Mouse (Mus musculus) heart, embryonic 11.5 days (tissue): ENCODE data around the gene Ttyh2. TPM values are rescaled to one million over a fixed set of nuclear protein-coding genes. Genes with fewer than 3 reads are reported as not detected.
A peak's percentile ranks its signal among the peaks of the same experiment; 100 is the strongest.

Experiments used
- ATAC-seq: fragments of 200-750 bp; cut with Nextera tagmentation; replicated peaks from 2 replicates; pipeline ENCODE4 v1.8.0; 2017; ENCODE audit warnings: moderate library complexity; ENCODE audit not compliant: insufficient number of reproducible peaks, low FRiP score, low TSS enrichment
- H3K27ac ChIP-seq: fragments of 300-500 bp; sonication (generic); 2 replicates; pipeline ENCODE4 v1.5.1; 2014; ENCODE audit warnings: mild to moderate bottlenecking, low read depth, low read length
- H3K27me3 ChIP-seq: fragments of 300-500 bp; sonication (generic); 2 replicates; pipeline ENCODE4 v1.6.1; 2014; ENCODE audit warnings: mild to moderate bottlenecking, low read length, mixed read lengths; ENCODE audit not compliant: control insufficient read depth, insufficient read depth
- H3K36me3 ChIP-seq: fragments of 300-500 bp; sonication (generic); 2 replicates; pipeline ENCODE4 v1.6.1; 2014; ENCODE audit warnings: mild to moderate bottlenecking, low read length, moderate library complexity, mixed read lengths; ENCODE audit not compliant: control insufficient read depth, insufficient read depth
- H3K4me1 ChIP-seq: fragments of 300-500 bp; sonication (generic); 2 replicates; pipeline ENCODE4 v1.6.1; 2014; ENCODE audit warnings: low read length; ENCODE audit not compliant: control insufficient read depth, insufficient read depth
- H3K4me2 ChIP-seq: fragments of 300-500 bp; sonication (generic); 2 replicates; pipeline ENCODE4 v1.6.1; 2014; ENCODE audit warnings: mild to moderate bottlenecking, moderate library complexity
- H3K4me3 ChIP-seq: fragments of 300-500 bp; sonication (generic); 2 replicates; pipeline ENCODE4 v1.5.1; 2014; ENCODE audit warnings: low read depth, low read length
- H3K9ac ChIP-seq: fragments of 300-500 bp; sonication (generic); 2 replicates; pipeline ENCODE4 v1.6.1; 2014; ENCODE audit warnings: mild to moderate bottlenecking, low read depth, low read length, moderate library complexity
- H3K9me3 ChIP-seq: fragments of 300-500 bp; sonication (generic); replicated peaks from 2 replicates; pipeline ENCODE4 v1.6.1; 2016; ENCODE audit warnings: low read length; ENCODE audit not compliant: control insufficient read depth
- WGBS: fragments of 180-500 bp; shearing (Covaris S2); extraction: QIAGEN DNeasy Blood & Tissue Kit; methylation state at CpG from one replicate; pipeline ENCODE4 v1.1.7; 2014; ENCODE audit not compliant: insufficient replicate concordance; 5-methylcytosine and 5-hydroxymethylcytosine counted together
- polyA plus RNA-seq: library from polyadenylated mRNA; unstranded; fragments of >200 nt; fragmentation: Nextera tagmentation; extraction: Ambion mirVana; gene quantifications from 2 replicates; pipeline ENCODE4 v1.2.1, GENCODE M21; 2014

Ttyh2 gene
- polyA plus RNA-seq, 1 experiment from 2014 or later = 5.1 TPM

GRCm38 (mm10) chr11:114714526-114714925 lies 39.3 kb downstream of the Ttyh2 start:
- H3K27ac ChIP-seq = no peak overlapping the region
- H3K9ac ChIP-seq = no peak overlapping the region
- H3K4me1 ChIP-seq = no peaks in the 10 kb centered on the region
- no peaks in the 10 kb centered on the region for H3K27me3 ChIP-seq
- H3K4me3 ChIP-seq = no peak overlapping the region
- 84% methylated on average over 6 of the region's 6 CpGs for WGBS
- no peaks in the 10 kb centered on the region for H3K36me3 ChIP-seq
- no peak for ATAC-seq
- no peak overlapping the region for H3K4me2 ChIP-seq
- no peaks in the 10 kb centered on the region for H3K9me3 ChIP-seq

- Histone ChIP-seq H3K9ac (no peak overlapping the region), H3K4me2 (no peak overlapping the region), H3K27ac (no peak overlapping the region), H3K36me3 (no peaks in the 10 kb centered on the region), H3K9me3 (no peaks in the 10 kb centered on the region), H3K27me3 (no peaks in the 10 kb centered on the region), H3K4me3 (no peak overlapping the region), H3K4me1 (no peaks in the 10 kb centered on the region)
- WGBS = 73% methylated on average over 7 of the region's 7 CpGs
- ATAC-seq = no peak
Observed at GRCm38 (mm10) chr11:114715531-114715930, 40.3 kb downstream of the Ttyh2 start.

- no peak for ATAC-seq
- Histone ChIP-seq H3K9me3 (no peaks in the 10 kb centered on the region), H3K36me3 (no peaks in the 10 kb centered on the region), H3K27ac (no peak overlapping the region), H3K9ac (no peak overlapping the region), H3K27me3 (no peaks in the 10 kb centered on the region), H3K4me1 (no peaks in the 10 kb centered on the region; the same call in 1 of the 2 replicates), H3K4me2 (no peak overlapping the region), H3K4me3 (no peak overlapping the region)
- WGBS = 85% methylated on average over 10 of the region's 10 CpGs
Observed at GRCm38 (mm10) chr11:114720535-114720934, 45.3 kb downstream of the Ttyh2 start.

DNA sequence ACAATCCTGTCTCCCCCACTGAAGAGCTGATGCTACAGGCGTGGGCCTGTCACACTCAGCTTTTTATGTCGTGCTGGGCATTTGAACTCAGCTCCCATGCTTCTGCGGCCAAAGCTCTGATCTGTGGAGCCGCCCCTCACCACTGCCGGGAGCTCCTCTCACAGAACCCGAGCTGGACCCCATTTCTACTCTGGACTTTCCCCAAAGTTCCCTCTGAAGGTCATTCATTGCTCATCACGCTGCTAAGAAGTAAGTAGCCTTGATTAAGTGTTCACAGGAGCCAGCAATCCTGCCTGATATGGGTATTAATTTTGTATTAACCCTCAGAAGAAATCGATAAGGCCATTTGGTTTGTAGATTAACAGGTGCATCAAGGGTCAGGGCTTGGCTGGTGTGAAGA lies 47.2 kb downstream of the Ttyh2 start:
- no peak overlapping the region for H3K27ac ChIP-seq
- no peaks in the 10 kb centered on the region for H3K9me3 ChIP-seq
- H3K4me2 ChIP-seq = no peak overlapping the region
- peaks cover 3% of the 10 kb centered on the region for H3K4me1 ChIP-seq
- H3K4me3 ChIP-seq = no peak overlapping the region
- no peaks in the 10 kb centered on the region for H3K36me3 ChIP-seq
- no peak for ATAC-seq
- no peak overlapping the region for H3K9ac ChIP-seq
- 84% methylated on average over 8 of the region's 8 CpGs for WGBS
- no peaks in the 10 kb centered on the region for H3K27me3 ChIP-seq

DNA sequence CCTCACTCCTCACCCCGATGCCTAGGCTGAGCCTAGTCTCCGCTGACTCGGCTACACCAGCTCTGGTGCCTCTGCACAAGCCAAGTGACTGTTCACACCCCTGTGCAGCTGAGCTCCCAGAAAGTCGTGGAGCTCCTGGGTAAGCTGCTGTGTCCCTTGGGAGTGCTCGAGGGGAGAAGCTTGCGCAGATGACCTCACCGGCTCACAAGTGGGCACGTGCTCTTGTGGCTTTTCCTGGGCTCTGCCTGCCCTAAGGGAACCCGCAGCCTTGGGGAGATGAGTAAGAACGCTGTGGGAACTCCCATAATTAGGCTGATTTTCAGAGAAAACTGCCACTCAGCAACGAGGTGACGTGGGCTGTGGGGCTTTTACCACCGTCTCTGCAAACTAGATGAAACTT lies 47.8 kb downstream of the Ttyh2 start:
- no peaks in the 10 kb centered on the region for H3K27me3 ChIP-seq
- no peak for ATAC-seq
- peaks cover 7% of the 10 kb centered on the region for H3K4me1 ChIP-seq
- no peak overlapping the region for H3K4me3 ChIP-seq
- no peak overlapping the region for H3K9ac ChIP-seq
- 74% methylated on average over 13 of the region's 13 CpGs for WGBS
- no peaks in the 10 kb centered on the region for H3K9me3 ChIP-seq
- no peaks in the 10 kb centered on the region for H3K36me3 ChIP-seq
- H3K27ac ChIP-seq = no peak overlapping the region
- no peak overlapping the region for H3K4me2 ChIP-seq

GRCm38 (mm10) chr11:114724787-114725590 lies 49.8 kb downstream of the Ttyh2 start:
- H3K27ac ChIP-seq = no peak overlapping the region
- H3K4me3 ChIP-seq = no peak overlapping the region
- ATAC-seq = no peak
- no peaks in the 10 kb centered on the region for H3K36me3 ChIP-seq
- 55% methylated on average over 11 of the region's 11 CpGs for WGBS
- H3K9ac ChIP-seq = no peak overlapping the region
- no peak overlapping the region for H3K4me2 ChIP-seq
- H3K9me3 ChIP-seq = no peaks in the 10 kb centered on the region
- no peaks in the 10 kb centered on the region for H3K27me3 ChIP-seq
- H3K4me1 ChIP-seq = peaks cover 7% of the 10 kb centered on the region

GRCm38 (mm10) chr11:114726965-114727825 lies 52.0 kb downstream of the Ttyh2 start, which contains the start of gene Dnaic2:
TSS of gene Dnaic2 (plus strand) at chr11:114727408.
- ATAC-seq = peak; percentile 56; the same call in 1 of the 2 replicates
- WGBS = 12% methylated on average over 34 of the region's 34 CpGs
- peak within 1 kb of the TSS; percentile 74 for H3K4me2 ChIP-seq
- no peak within 1 kb of the TSS for H3K27ac ChIP-seq
- no peaks in the 10 kb centered on the region for H3K9me3 ChIP-seq
- peak within 1 kb of the TSS; percentile 41 for H3K4me3 ChIP-seq
- peak within 1 kb of the TSS; percentile 28; the same call in 1 of the 2 replicates for H3K9ac ChIP-seq
- peaks cover 7% of the 10 kb centered on the region for H3K4me1 ChIP-seq
- no peaks in the 10 kb centered on the region for H3K27me3 ChIP-seq
- no peaks in the 10 kb centered on the region for H3K36me3 ChIP-seq

GRCm38 (mm10) chr11:114727826-114728186 lies 52.6 kb downstream of the Ttyh2 start:
- Histone ChIP-seq H3K4me1 (peaks cover 7% of the 10 kb centered on the region), H3K4me3 (peak overlapping the region; percentile 41; the same call in 1 of the 2 replicates), H3K9ac (no peak overlapping the region), H3K9me3 (no peaks in the 10 kb centered on the region), H3K4me2 (peak overlapping the region; percentile 74), H3K36me3 (no peaks in the 10 kb centered on the region), H3K27me3 (no peaks in the 10 kb centered on the region), H3K27ac (no peak overlapping the region)
- WGBS = 27% methylated on average over 5 of the region's 5 CpGs
- ATAC-seq = no peak
